Mouse (Mus musculus) left cerebral cortex, postnatal 10 days (tissue): Measurements from ENCODE around the gene Apol6. TPM values are rescaled to one million over a fixed set of nuclear protein-coding genes. Genes with fewer than 3 reads are reported as not detected.
"Not testable (repeated sequence)": the region's sequence is repeated elsewhere in the genome, so short reads cannot be mapped to it uniquely, and the experiment has no call there.

Experiments used
- DNase-seq, 2 experiments: peaks; one replicate each; pipeline ENCODE4 v3.0.0; 2021 to 2022; ENCODE audit warnings: low spot score in 2 of 2, mixed read lengths in 1 of 2; ENCODE audit errors: extremely low spot score in 1 of 2
- intact Hi-C: fragments of 180-260 bp; cut with DNase I; formaldehyde crosslinking; loops from one replicate; pipeline ENCODE4 v1.15.1; 2025
- total RNA-seq, 2 experiments: library from RNA; stranded (reverse); gene quantifications; 2 replicates each; pipeline ENCODE4 v1.2.3; 2021

The Apol6 gene
- total RNA-seq, 2 experiments from 2014 or later: 0.32 TPM; not detected in 1

GRCm38 (mm10) chr15:77059416-77059815 lies 14.9 kb downstream of the Apol6 start:
- intact Hi-C loops: not testable (repeated sequence)

GRCm38 (mm10) chr15:77062746-77063145 lies 18.2 kb downstream of the Apol6 start:
- intact Hi-C loops: no loop called here
- DNase-seq: no peak

More at GRCm38 (mm10) chr15:77059416-77059815, 14.9 kb downstream of the Apol6 start:
- not testable (repeated sequence) for DNase-seq

- intact Hi-C loops: no loop called here
- DNase-seq: no peak
Observed at GRCm38 (mm10) chr15:77065259-77065852, 20.8 kb downstream of the Apol6 start.

GRCm38 (mm10) chr15:77066233-77066632 lies 21.7 kb downstream of the Apol6 start:
- intact Hi-C loops: no loop called here
- DNase-seq: no peak

- intact Hi-C loops: no loop called here
Observed at GRCm38 (mm10) chr15:77068439-77068861, 23.9 kb downstream of the Apol6 start.

GRCm38 (mm10) chr15:77069019-77069418 lies 24.5 kb downstream of the Apol6 start:
- intact Hi-C loops: no loop called here
- DNase-seq: no peak

More at GRCm38 (mm10) chr15:77068439-77068861, 23.9 kb downstream of the Apol6 start:
- DNase-seq: no peak

- intact Hi-C loops: no loop called here
- DNase-seq: no peak
Observed at GRCm38 (mm10) chr15:77070745-77071268, 26.3 kb downstream of the Apol6 start.

GRCm38 (mm10) chr15:77071501-77071900 lies 27.0 kb downstream of the Apol6 start:
- intact Hi-C loops: no loop called here
- DNase-seq: peak in 1 of 2 experiments; percentile 58

GRCm38 (mm10) chr15:77072556-77073163 lies 28.1 kb downstream of the Apol6 start:
- intact Hi-C loops: no loop called here

GRCm38 (mm10) chr15:77076523-77076922 lies 32.0 kb downstream of the Apol6 start:
- intact Hi-C loops: no loop called here
- DNase-seq: no peak

More at GRCm38 (mm10) chr15:77072556-77073163, 28.1 kb downstream of the Apol6 start:
- DNase-seq: no peak

- intact Hi-C loops: no loop called here
- DNase-seq: no peak
Observed at GRCm38 (mm10) chr15:77077906-77078305, 33.4 kb downstream of the Apol6 start.

- intact Hi-C loops: no loop called here
- DNase-seq: no peak
Observed at GRCm38 (mm10) chr15:77078786-77079185, 34.3 kb downstream of the Apol6 start.

- intact Hi-C loops: no loop called here
Observed at GRCm38 (mm10) chr15:77079256-77079822, 34.8 kb downstream of the Apol6 start.

GRCm38 (mm10) chr15:77079890-77080361 lies 35.4 kb downstream of the Apol6 start:
- intact Hi-C loops: no loop called here
- no peak for DNase-seq

More at GRCm38 (mm10) chr15:77079256-77079822, 34.8 kb downstream of the Apol6 start:
- no peak for DNase-seq

GRCm38 (mm10) chr15:77080684-77081254 lies 36.2 kb downstream of the Apol6 start:
- intact Hi-C loops: no loop called here
- DNase-seq: no peak

GRCm38 (mm10) chr15:77081454-77081853 lies 36.9 kb downstream of the Apol6 start:
- intact Hi-C loops: no loop called here
- no peak for DNase-seq

- intact Hi-C loops: no loop called here
- DNase-seq: no peak
Observed at GRCm38 (mm10) chr15:77085818-77086217, 41.3 kb downstream of the Apol6 start.

GRCm38 (mm10) chr15:77086488-77086887 lies 42.0 kb downstream of the Apol6 start:
- DNase-seq: no peak
- intact Hi-C loops: no loop called here

GRCm38 (mm10) chr15:77089249-77089648 lies 44.7 kb downstream of the Apol6 start:
- no peak for DNase-seq
- intact Hi-C loops: no loop called here
